Mouse (Mus musculus) CD4-positive, CD25-positive, alpha-beta regulatory T cell, adult 4 months (primary cell): ENCODE measurements around the gene Tmprss4. TPM values are rescaled to one million over a fixed set of nuclear protein-coding genes. Genes with fewer than 3 reads are reported as not detected.

Experiments
- ATAC-seq: one replicate; pipeline ENCODE4 v1.8.0; 2017
- polyA plus RNA-seq, 2 experiments: library from polyadenylated mRNA; unstranded; fragments of 100-300 nt; shearing (Covaris generic); gene quantifications; one replicate each; pipeline ENCODE4 v1.2.1; 2017

Gene Tmprss4
- polyA plus RNA-seq, 2 experiments from 2014 or later = not detected

GRCm38 (mm10) chr9:45196125-45196830 is 7.6 kb downstream of the Tmprss4 start:
- ATAC-seq = no peak

- ATAC-seq = no peak
Measured at GRCm38 (mm10) chr9:45195468-45195867, 8.4 kb downstream of the Tmprss4 start.

- ATAC-seq = no peak
Measured at GRCm38 (mm10) chr9:45189661-45190174, 14.2 kb downstream of the Tmprss4 start.

- no peak for ATAC-seq
Measured at GRCm38 (mm10) chr9:45188570-45189563, 15.0 kb downstream of the Tmprss4 start.

GRCm38 (mm10) chr9:45185250-45185649 is 18.6 kb downstream of the Tmprss4 start:
- no peak for ATAC-seq

- no peak for ATAC-seq
Measured at GRCm38 (mm10) chr9:45183266-45183665, 20.6 kb downstream of the Tmprss4 start.

GRCm38 (mm10) chr9:45182521-45182920 is 21.4 kb downstream of the Tmprss4 start:
- no peak for ATAC-seq

- no peak for ATAC-seq
Measured at GRCm38 (mm10) chr9:45181770-45182169, 22.1 kb downstream of the Tmprss4 start, which contains the start of gene BC049352. Gene BC049352 (plus strand): TSS chr9:45182007.

- ATAC-seq = no peak
Measured at GRCm38 (mm10) chr9:45179282-45179681, 24.6 kb downstream of the Tmprss4 start.

- ATAC-seq = no peak
Measured at GRCm38 (mm10) chr9:45173475-45173874, 30.4 kb downstream of the Tmprss4 start.

- no peak for ATAC-seq
Measured at GRCm38 (mm10) chr9:45171073-45171610, 32.8 kb downstream of the Tmprss4 start.

GRCm38 (mm10) chr9:45170150-45170549 is 33.7 kb downstream of the Tmprss4 start:
- no peak for ATAC-seq

- ATAC-seq = no peak
Measured at GRCm38 (mm10) chr9:45167903-45168302, 36.0 kb downstream of the Tmprss4 start.

- no peak for ATAC-seq
Measured at GRCm38 (mm10) chr9:45153361-45153760, 50.5 kb downstream of the Tmprss4 start.

- ATAC-seq = no peak
Measured at GRCm38 (mm10) chr9:45150933-45151332, 53.0 kb downstream of the Tmprss4 start.

- ATAC-seq = peak; percentile 74
Measured at GRCm38 (mm10) chr9:45146267-45146597, 57.7 kb downstream of the Tmprss4 start.

GRCm38 (mm10) chr9:45145533-45146266 is 58.2 kb downstream of the Tmprss4 start:
- ATAC-seq = no peak

GRCm38 (mm10) chr9:45142686-45143085 is 61.2 kb downstream of the Tmprss4 start:
- ATAC-seq = no peak

- no peak for ATAC-seq
Measured at GRCm38 (mm10) chr9:45140945-45141344, 62.9 kb downstream of the Tmprss4 start.

- ATAC-seq = no peak
Measured at GRCm38 (mm10) chr9:45139082-45139481, 64.8 kb downstream of the Tmprss4 start.

GRCm38 (mm10) chr9:45138191-45139032 is 65.5 kb downstream of the Tmprss4 start, which contains the start of gene Scn4b:
Gene Scn4b (plus strand): TSS chr9:45138395.
- ATAC-seq = peak; percentile 50
